Mouse (Mus musculus): ENCODE measurements around the gene Btbd9.

The Btbd9 gene

DNA sequence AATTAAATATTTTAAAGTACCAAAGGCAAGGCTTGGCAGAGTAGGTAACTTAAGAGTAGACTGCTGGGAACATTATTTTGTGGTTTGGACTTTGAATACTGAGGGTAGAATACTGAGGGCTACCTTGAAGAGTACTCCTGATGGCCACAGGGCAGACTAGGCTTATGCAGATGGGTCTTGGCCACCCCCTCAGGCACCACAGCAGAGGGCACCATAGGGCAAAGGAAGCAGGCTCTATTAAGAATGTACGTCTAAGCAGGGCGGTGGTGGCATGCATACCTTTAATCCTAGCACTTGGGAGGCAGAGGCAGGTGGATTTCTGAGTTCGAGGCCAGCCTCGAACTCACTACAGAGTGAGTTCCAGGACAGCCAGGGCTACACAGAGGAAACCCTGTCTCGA is 237.0 kb downstream of the Btbd9 start:
- DNase-seq (ENCODE audit: low spot score): no peak

DNA sequence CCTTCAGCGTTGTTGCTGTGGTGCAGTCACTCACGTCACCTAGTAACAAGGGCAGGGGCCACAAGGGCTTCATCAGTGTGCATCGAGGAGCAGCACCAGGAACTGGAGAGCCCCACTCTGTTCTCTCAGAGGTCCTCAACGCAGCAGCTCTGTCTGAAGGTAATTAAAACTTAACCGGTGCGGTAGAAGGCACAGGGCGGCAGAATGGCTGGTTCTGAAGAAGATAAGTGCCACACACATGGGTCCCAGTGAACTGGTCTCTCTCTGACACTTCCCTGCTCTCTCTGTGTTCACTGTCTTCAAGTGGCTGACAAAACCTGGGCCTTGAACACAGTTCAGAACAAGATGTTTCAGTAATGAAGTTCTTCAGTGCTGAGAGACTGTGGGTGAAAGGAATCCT is 239.5 kb downstream of the Btbd9 start:
- DNase-seq (ENCODE audit: low spot score): no peak

DNA sequence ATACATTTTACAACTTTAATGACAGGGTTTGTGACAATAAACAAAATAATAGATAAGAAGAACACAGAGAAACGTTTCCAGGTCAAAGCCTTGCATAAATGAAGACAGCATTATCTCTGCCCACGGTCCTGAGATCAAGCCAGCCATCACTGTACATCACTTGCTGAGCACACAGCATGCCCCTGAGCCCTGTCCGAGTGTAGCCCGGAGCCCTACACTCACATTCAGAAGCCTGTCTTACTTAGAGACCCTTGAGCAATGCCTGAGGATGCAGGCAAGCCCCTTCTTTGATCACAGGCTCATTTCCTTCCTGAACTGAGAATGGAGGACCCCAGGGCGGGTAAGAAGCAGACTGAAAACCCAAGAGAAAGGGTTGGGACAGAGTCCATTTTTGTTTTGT is 240.0 kb downstream of the Btbd9 start:
- no peak for DNase-seq (ENCODE audit: low spot score)

DNA sequence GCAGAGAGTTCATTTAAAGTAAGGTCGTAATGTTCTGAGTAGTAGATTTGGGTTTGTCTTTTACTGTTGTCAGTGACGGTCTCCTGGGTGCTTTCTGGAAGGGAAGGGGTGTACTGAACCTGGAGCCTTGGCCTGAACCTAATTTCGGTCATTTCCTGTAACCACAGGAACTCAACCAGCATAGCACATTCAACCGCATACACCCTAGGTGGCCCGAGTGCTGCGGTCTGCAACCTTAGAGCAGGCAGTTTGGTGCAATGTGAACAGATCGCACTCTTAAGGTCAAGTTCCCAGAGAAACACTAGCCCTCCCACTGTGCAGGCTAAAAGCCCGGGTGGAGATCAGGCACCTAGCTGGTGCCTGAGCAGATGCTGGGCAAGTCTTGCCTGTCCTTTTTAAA is 240.5 kb downstream of the Btbd9 start:
- DNase-seq (ENCODE audit: low spot score): no peak

DNA sequence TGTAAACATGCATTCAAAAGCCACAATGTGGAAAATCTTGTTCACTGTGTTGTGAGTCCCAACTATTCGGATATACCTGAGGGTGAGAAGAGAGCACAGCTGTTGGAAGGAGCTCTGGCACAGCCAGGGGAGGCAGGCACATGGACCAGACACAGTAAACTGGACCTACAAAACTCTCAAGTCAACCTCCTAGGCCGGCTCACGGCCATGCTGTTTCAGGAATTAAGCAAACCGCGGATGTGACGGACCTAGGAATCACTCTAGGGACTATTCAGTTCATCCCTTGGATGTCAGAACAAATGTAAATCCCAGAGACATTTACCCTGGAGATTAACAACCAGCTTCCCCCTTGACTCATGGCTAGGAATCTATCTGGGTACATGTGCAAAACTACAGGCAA is 242.0 kb downstream of the Btbd9 start:
- DNase-seq (ENCODE audit: low spot score): no peak

DNA sequence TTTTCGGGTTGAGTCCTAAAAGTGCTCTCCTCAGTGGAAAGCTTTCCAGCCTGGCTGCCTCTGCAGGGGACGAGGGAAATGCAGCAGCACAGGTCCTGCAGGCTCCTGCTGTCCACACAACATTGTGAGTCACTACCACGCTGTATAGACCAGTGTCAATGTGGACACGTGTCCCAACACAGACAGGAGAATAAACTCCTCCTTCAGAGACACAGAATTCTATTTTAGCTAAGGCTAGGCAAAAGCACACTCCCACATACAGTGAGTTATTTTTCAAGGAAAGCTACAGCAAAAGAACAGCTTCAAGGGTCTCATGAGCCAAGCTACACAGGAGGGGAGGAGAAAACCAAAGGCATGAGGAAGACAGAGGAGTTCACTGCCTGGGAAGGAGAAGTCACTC is 243.2 kb downstream of the Btbd9 start:
- no peak for DNase-seq (ENCODE audit: low spot score)

DNA sequence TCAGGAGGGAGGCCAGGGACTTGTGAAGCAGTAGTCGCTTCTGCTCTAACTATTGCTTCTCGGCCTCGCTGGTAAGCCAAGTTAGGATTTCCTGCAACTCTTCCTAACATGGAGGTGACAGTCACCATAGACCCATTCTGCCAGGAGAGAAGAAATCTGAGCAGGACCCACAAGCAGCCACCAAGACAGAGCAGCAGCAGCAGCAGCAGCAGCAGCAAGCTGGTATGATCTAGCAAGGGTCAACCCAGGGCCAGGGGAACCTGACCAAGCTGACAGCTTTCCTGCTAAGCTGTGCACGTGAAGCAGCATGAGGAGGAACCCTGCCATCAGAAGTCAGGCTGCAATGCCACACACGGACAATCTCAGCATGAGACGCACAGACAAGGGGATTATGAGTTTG is 244.9 kb downstream of the Btbd9 start:
- no peak for DNase-seq (ENCODE audit: low spot score)

DNA sequence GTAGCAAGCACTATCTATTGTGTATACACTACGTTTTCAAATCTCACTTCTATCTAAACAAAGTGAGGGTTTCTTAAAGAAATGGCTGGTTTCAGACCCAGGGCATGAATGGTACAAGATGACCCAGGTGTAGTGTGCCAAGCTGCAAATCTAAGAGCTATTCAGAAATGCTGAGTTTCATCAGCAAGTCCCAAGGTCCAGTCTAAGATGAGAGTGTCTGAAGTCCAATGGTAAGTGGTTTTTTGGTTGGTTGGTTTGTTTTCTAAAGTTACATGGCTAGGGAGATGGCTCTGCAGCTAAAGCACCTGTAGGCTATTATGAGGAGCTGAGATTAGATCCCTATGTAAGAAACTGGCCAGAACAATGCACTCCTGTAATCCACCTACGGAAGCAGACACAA is 246.8 kb downstream of the Btbd9 start:
- DNase-seq (ENCODE audit: low spot score): no peak

DNA sequence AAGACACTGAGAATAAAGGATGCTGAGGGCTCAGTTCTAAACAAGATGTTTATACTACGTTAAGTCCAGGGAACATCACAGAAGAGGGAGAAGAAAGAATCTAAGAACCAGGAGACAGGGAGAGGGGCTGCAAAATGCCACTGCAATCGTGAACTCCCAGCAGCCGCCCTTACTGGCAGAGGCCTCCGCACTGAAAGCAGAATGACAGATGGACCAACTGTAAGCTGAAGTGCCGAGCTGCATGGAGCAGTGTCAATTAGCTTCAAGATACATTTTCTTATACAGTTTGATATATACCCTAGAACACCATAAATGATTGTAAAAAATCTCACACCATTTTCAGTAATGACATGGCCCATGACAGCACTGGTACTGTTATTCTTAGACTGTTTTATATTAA is 247.4 kb downstream of the Btbd9 start:
- no peak for DNase-seq (ENCODE audit: low spot score)

DNA sequence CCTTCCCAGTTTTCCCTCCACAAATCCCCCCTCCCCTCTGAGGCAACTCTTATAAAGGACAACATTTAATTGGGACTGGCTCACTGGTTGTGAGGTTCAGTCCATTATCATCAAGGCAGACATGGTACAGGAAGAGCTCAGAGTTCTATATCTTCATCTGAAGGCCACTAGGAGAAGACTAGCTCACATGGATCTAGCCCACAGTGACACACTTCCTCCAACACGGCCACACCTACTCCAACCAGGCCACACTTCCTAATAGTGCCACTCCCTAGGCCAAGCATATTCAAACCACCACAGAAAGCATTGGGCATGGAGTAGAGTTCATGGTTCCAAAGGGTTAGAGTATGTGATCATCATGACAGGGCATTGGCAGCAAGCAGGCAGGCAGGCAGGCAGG is 249.4 kb downstream of the Btbd9 start:
- no peak for DNase-seq (ENCODE audit: low spot score)

DNA sequence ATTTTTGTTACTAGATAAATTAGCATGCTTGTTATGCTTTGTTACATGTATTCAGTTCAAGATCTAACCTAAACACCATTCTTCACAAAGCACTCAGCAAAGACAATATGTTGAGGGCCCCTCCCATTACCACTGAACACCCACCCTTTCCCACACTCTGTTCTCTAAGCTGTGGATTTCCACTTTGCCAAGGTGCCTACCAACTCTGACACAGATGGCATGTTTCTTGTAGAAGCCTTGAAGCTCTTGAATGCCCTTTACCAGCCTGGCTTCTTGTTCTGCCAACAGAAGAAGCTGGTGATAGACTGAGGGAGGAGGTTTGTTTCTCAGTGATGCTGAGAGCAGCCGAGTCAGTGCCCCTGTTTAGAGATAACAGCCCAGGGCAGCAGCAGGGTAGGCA is 256.0 kb downstream of the Btbd9 start:
- DNase-seq (ENCODE audit: low spot score): no peak

DNA sequence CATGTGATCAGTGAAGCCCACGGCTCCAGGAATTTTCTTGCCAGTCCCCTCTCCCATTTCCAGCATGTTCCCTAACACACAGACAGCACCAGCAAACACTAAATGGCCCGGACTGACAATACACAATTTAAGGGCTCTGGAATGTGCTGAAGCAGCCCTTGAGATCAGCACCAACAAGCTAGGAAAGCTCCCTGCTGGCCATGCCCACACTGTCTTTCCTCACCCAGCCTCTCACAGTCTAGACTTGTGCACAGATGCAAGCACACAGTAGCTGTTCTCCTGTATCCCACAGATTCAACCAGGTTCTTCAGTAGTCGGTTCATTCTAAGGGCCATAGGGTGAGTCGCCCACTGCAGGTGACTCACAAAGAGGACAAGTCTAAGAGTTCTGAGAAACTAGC is 263.6 kb downstream of the Btbd9 start:
- DNase-seq (ENCODE audit: low spot score): no peak

DNA sequence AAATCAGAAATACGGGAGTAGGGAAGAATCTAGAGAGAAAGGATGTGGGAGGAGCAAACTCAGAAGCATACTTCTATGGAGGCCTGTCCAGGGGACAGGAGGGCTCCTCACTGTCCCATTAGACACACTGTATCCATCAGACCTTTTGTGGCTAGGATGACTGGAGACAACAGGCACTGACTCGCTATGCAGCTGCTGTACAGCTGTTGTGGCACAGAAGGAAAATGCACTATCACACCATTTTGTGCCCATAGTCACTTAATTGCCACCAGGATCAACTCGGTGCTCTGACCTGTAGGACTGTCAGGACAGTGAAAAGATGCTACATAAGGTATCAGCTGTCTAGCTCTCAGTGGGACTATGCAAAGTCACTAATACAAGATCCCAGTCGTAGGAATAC is 266.7 kb downstream of the Btbd9 start:
- no peak for DNase-seq (ENCODE audit: low spot score)

DNA sequence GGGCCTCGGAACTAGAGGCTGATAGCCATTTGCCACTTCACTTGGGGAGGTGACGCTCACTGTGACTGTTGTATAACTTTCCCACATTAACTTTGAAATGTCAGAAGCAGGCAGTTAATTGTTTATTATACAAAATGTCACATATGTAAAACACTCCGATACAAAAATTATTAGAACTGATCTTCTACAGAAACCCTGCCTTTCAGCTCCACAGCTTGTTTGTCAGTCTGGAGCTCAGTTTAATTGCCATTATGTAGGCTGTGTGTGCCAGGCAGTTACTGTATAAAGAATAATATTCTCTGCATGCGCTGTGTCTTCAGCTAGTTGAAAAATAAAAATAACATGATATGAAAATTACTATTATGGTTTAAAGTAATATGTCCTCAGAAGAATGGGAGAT is 267.4 kb downstream of the Btbd9 start:
- DNase-seq (ENCODE audit: low spot score): no peak

DNA sequence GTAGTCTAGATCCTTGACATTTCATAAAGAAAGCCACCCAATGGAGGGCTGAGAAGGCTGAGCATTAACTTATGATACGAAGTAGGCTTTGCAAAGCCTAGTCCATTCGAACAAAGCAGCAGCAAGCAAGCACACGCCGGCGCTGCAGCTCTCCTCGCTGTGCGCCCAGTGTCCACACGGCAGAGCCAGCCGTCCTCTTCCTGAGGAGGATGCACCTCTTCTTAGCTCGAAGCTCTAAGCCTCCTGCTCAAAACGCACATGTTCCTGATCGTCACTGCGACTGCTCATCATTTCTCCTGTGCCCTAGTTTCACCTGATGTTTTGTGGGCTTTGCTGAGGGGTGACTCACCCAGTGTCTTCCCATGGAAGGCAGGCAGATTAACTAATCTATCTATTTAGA is 268.0 kb downstream of the Btbd9 start:
- DNase-seq (ENCODE audit: low spot score): no peak

DNA sequence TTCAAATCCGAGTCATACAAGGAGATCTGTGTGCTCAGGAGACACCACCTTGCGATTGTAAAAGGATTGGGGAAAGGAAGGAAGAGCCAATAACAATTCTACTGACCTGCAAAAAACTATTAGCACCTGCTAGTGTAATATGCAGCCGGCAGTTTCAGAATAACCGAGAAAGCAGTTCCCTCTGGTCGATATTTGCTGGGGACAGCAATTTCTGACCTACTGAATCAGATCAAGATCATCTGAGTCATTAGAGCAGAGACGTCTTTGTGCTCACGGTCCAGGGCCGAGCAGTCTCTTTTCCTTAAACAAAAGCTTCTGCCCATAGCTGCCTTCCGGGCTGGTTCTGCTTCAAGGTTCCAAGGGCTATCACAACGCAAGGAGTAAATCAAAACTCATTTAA is 269.1 kb downstream of the Btbd9 start:
- no peak for DNase-seq (ENCODE audit: low spot score)

DNA sequence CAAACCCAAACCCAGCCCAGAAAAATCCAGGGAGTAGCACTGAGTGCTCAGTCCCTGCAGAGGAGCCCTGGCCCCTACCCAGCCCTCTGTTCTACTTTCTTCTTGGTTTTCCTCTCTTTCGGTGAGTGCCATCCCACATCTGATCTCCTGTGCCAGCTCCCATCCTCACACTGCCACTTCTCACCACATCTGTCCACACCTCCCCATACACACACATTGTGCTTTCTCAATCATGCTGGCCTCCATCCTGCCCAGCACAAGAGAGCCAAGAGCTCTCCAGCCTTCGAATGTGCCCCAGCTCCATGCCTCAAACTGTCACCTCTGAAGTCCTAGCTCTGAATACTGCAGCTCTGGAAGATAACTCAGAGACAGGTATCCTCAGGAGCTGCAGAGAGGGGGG is 271.5 kb downstream of the Btbd9 start:
- no peak for DNase-seq (ENCODE audit: low spot score)

DNA sequence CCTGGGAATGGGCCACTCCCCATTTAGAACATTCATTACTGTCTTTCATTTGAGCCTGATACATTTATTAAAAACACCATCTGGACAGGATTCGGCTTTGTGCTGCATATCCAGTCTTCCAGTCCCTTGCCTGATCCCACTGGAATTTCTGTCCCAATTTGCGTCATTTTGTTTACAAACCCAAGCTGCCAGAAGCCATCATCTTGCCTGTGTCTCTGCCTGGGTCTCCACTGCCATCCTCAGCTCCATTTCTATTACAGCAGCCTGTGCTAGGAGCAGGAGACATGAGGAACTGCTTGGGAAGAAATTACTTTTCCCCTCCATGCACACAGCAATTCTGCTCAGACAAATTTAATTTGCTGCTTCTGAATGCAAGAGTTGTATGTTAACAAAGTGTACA is 274.9 kb downstream of the Btbd9 start:
- DNase-seq (ENCODE audit: low spot score): no peak

DNA sequence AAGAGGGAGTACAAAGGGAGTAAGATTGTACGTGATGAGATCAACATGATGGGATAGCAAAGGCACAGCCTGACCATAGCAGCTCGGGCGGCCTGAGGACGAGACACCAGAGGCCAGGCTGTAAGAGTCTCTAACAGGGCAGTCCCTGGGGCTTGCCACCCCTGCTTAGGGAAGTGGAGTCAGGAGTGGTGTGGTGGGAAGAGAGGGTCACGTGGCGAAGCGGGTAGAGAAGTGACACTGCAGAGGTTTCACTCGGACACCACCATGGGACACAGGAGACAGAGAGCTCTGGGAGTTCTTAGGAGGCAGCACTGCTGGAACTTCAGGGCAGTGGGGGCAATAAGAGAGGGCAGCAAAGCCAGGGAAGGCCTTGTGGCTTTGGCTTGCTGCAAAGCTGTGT is 278.9 kb downstream of the Btbd9 start:
- no peak for DNase-seq (ENCODE audit: low spot score)

DNA sequence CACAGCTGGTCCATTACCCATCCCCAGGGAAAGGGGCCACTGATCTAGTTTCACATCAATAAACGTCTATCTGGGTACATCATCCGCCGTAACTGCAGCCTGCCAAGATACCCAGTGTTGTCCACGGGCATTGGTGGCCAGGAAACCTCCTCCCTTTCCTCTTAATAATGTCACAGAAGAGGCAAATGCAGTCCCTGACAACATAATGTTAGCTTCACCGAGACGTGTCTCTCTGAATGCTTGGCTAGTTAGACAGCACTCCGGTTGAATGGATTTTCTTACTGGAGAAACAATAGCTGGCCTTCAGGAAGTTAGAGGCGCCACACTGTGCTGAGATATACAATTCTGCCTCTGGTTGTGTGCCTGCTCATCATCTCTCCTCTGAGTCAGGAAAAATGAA is 280.2 kb downstream of the Btbd9 start:
- DNase-seq (ENCODE audit: low spot score): no peak

DNA sequence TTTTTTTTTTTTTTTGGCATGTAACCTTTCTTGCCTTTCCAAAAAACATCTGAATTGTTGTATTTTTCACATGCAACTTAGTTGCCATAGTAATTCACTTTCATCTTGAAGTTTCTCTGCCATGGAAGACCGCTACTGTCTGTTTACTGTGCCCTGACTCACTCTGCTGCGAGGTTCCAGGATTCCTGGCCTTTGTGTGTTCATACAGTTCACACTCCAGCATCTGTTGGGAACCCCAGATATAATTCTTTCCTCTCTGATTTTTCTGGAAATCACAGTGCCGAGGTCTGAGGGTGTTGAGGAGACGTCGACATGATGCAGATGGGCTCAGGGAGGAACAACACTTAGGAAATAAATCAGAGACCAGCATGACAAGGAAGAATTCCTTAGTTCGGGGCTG is 283.6 kb downstream of the Btbd9 start:
- DNase-seq (ENCODE audit: low spot score): no peak

DNA sequence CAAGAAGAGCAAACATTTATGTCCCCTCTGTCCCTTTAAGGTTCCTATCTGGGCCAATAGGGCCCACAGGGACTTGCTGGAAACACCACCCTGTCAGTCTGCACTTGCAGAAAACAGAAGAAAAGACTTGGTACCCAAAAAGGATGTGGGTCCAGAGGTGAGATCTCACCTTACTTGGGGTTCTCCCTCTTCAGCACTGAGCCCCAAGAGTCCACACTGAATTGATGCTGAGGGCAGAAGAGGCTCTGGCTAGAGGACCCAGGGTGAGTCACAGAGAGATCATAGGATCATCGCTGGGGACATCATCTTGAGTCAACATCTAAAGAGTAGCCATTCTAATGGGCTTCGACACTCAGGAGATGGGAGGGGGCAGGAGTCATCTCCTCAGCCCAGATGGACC is 290.6 kb downstream of the Btbd9 start:
- DNase-seq (ENCODE audit: low spot score): no peak

DNA sequence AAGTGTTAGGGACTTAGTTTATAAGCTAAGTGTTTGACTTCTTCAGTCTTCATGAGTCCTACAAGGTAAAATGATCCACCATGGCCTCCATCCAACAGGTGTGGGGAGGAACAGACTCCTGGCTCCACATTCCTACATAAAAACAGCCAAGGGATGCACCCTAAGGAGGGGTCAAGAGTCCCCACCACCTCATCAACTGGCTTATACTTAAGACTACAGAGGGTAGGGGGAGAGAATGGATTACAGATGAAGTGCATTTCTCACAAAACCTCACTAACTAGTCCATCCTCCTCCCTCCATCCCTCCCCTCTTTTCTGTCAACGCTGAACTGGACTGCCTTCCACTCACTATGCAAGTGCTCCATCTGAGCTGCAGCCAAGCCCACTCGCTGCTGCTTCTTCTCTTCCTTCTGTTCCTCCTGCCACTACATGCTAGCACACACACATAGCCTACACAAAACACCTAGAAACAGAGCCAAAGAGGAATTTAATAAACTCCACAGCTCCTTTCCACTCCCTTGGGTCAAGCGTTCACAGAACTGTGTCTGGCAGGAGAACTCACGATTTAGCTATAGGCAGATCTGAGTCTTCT is 292.7 kb downstream of the Btbd9 start:
- DNase-seq (ENCODE audit: low spot score): no peak

DNA sequence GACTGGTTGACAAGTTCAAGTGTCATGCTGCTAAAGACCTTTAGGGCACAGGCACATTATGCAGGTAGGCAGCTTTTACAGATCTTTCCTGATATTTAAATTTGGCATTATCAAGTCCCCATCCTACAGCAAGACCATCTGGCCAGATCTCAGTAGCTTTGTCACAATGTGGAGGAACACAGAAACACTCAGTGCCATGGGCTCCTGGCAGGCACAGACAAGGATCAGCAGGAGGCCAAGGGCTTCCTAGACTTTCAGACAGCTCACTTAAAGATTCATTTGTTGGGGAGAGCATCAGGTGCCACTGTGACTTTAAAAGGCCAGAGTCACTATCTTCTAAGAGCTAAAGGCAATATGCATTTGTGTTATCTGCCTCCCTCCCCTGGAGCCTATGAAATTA is 293.3 kb downstream of the Btbd9 start:
- DNase-seq (ENCODE audit: low spot score): no peak
